In the genomic region with DNA sequence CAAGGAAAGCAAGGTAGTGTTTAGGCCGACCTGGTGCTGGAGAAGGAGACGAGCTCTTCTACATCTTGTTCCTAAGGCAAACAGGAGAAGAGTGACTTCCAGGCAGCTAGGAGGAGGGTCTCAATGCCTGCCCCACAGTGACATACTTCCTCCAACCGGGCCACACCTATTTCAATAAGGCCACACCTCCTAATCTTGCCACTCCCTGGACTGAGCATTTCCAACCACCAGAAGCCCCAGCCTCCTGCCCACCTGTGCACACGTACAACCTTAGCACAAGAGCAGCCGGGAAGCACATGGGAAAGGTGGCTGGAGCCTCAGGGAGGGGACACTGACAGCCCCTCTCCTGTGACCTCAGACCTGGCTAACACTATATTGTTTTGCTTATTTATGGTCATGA, we compare ENCODE assay signal across 25 mouse cellular contexts. TPM values are rescaled to one million over a fixed set of nuclear protein-coding genes. Genes with fewer than 3 reads are reported as not detected.
"Had no signal": no experiment of that assay in that cellular context is flagged by ENCODE, and none has a peak within 500 bp of the region (broad histone marks: within the 10 kb centered on the region; RNA-seq: fewer than 3 reads in every experiment).

No protein-coding gene starts in this region.

- H3K4me3 ChIP-seq: kidney, embryonic 15.5 days; limb, embryonic 12.5 days; limb, embryonic 15.5 days; liver, embryonic 15.5 days; neural tube, embryonic 12.5 days; neural tube, embryonic 15.5 days had no signal

- ATAC-seq: inflammation-experienced regulatory T-cells, adult 6 months; lung, postnatal 0 days had no signal

- H3K4me1 ChIP-seq: limb, embryonic 12.5 days; limb, embryonic 15.5 days; neural tube, embryonic 12.5 days; neural tube, embryonic 15.5 days had no signal

- H3K4me2 ChIP-seq: kidney, embryonic 15.5 days; limb, embryonic 12.5 days; limb, embryonic 15.5 days; liver, embryonic 15.5 days; lung, embryonic 14.5 days; midbrain, embryonic 11.5 days; neural tube, embryonic 12.5 days; neural tube, embryonic 15.5 days had no signal

- H3K36me3 ChIP-seq: neural tube, embryonic 12.5 days had no signal

- H3K9me3 ChIP-seq: kidney, embryonic 15.5 days; limb, embryonic 12.5 days; limb, embryonic 15.5 days; liver, embryonic 15.5 days; neural tube, embryonic 12.5 days; neural tube, embryonic 15.5 days had no signal

- H3K27me3 ChIP-seq: kidney, embryonic 15.5 days; limb, embryonic 12.5 days; limb, embryonic 15.5 days; liver, embryonic 15.5 days; neural tube, embryonic 12.5 days; neural tube, embryonic 15.5 days had no signal

- H3K27ac ChIP-seq: kidney, embryonic 15.5 days; limb, embryonic 12.5 days; limb, embryonic 15.5 days; liver, embryonic 15.5 days; neural tube, embryonic 12.5 days; neural tube, embryonic 15.5 days had no signal

- DNase-seq: kidney, adult 11 months; kidney, adult 8-10 months; kidney, postnatal 10 days; kidney, postnatal 36 days; left cerebral cortex, postnatal 4 days; lung, embryonic 14.5 days; lung, postnatal 36 days; midbrain, embryonic 14.5 days; right cerebral cortex, adult 18-20 months; right cerebral cortex, postnatal 14 days; spleen, adult 18-20 months; thymus, adult 2 months; thymus, postnatal 14 days; thymus, postnatal 4 days had no signal

- H3K9ac ChIP-seq: kidney, embryonic 15.5 days; limb, embryonic 12.5 days; limb, embryonic 15.5 days; liver, embryonic 15.5 days; lung, embryonic 14.5 days; neural tube, embryonic 12.5 days; neural tube, embryonic 15.5 days had no signal

RNA-seq across cellular contexts. Expression of gene Cfi, which starts 56.3 kb away (rescaled TPM):
- total RNA-seq: left cerebral cortex, postnatal 14 days; left cerebral cortex, postnatal 4 days; megakaryocyte-erythroid progenitor cell, adult 5-6 weeks had no signal
- polyA plus RNA-seq: inflammation-experienced regulatory T-cells, adult 6 months had no signal
